Mouse (Mus musculus) spleen, embryonic (tissue): Measurements from ENCODE around the gene Rin1.

Experiments
- CTCF ChIA-PET: fragments of 350-600 bp; sonication (Branson Sonifier 250); formaldehyde crosslinking; loops from one replicate; lab custom pipeline; 2022; lab: Charles Lee

Rin1 gene

GRCm38 (mm10) chr19:5040862-5041523 lies 9.3 kb upstream of the Rin1 start, which contains the start of gene Brms1:
Gene Brms1, plus strand, starts transcription at chr19:5041354.
- CTCF ChIA-PET: interaction anchor here (1.1 kb wide), 1 partner anchor 13 kb away, joined by 4 read pairs; no protein-coding TSS in a partner anchor

- CTCF ChIA-PET: interaction anchor here (1.1 kb wide), 1 partner anchor 12 kb away, joined by 4 read pairs; no protein-coding TSS in a partner anchor
These were observed 8.7 kb upstream of the Rin1 start for GRCm38 (mm10) chr19:5041588-5041987.

GRCm38 (mm10) chr19:5045531-5045930 lies 4.8 kb upstream of the Rin1 start:
- CTCF ChIA-PET: no interaction called here

- CTCF ChIA-PET: no interaction called here
These were observed 1.9 kb upstream of the Rin1 start for GRCm38 (mm10) chr19:5048138-5049056.

- CTCF ChIA-PET: interaction anchor here (0.5 kb wide), 1 partner anchor 862 kb away, joined by 3 read pairs; no protein-coding TSS in a partner anchor
These were observed 956 bp upstream of the Rin1 start for GRCm38 (mm10) chr19:5049325-5049724.

- CTCF ChIA-PET: interaction anchor here (0.6 kb wide), 1 partner anchor 551 kb away, joined by 3 read pairs; the partner anchor contains the start of gene Rnaseh2c
These were observed 750 bp downstream of the Rin1 start for GRCm38 (mm10) chr19:5051031-5051430.

- CTCF ChIA-PET: interaction anchor here (0.6 kb wide), 1 partner anchor 550 kb away, joined by 3 read pairs; the partner anchor contains the start of gene Rnaseh2c
These were observed 1.2 kb downstream of the Rin1 start for GRCm38 (mm10) chr19:5051515-5051914.

- CTCF ChIA-PET: no interaction called here
These were observed 2.0 kb downstream of the Rin1 start for GRCm38 (mm10) chr19:5052166-5052822.

- CTCF ChIA-PET: no interaction called here
These were observed 2.6 kb downstream of the Rin1 start for GRCm38 (mm10) chr19:5052853-5053252.

- CTCF ChIA-PET: interaction anchor here (1.0 to 1.1 kb wide), 2 partner anchors 13 to 46 kb away, joined by 3 to 4 read pairs; partner anchors contain the start of gene Brms1
These were observed 3.6 kb downstream of the Rin1 start for GRCm38 (mm10) chr19:5053909-5054308.

GRCm38 (mm10) chr19:5056251-5056650 lies 6.0 kb downstream of the Rin1 start:
- CTCF ChIA-PET: interaction anchor here (0.8 to 1.2 kb wide), 2 partner anchors 14 to 37 kb away, joined by 3 read pairs; no protein-coding TSS in a partner anchor

- CTCF ChIA-PET: no interaction called here
These were observed 7.8 kb downstream of the Rin1 start for GRCm38 (mm10) chr19:5057876-5058775.

- CTCF ChIA-PET: no interaction called here
These were observed 8.8 kb downstream of the Rin1 start for GRCm38 (mm10) chr19:5058801-5059771.

GRCm38 (mm10) chr19:5060365-5061330 lies 10.4 kb downstream of the Rin1 start:
- CTCF ChIA-PET: no interaction called here

- CTCF ChIA-PET: no interaction called here
These were observed 11.8 kb downstream of the Rin1 start for GRCm38 (mm10) chr19:5062041-5062440.

GRCm38 (mm10) chr19:5062446-5062845 lies 12.2 kb downstream of the Rin1 start:
- CTCF ChIA-PET: interaction anchor here (0.7 kb wide), 1 partner anchor 364 kb away, joined by 4 read pairs; no protein-coding TSS in a partner anchor

- CTCF ChIA-PET: interaction anchor here (0.6 kb wide), 1 partner anchor 25 kb away, joined by 16 read pairs; no protein-coding TSS in a partner anchor
These were observed 14.8 kb downstream of the Rin1 start for GRCm38 (mm10) chr19:5065104-5065503.
